Mouse (Mus musculus) heart, adult 18-20 months (tissue): ENCODE measurements around the gene Olfr1058. TPM values are rescaled to one million over a fixed set of nuclear protein-coding genes. Genes with fewer than 3 reads are reported as not detected.
"Not testable (repeated sequence)": the region's sequence is repeated elsewhere in the genome, so short reads cannot be mapped to it uniquely, and the experiment has no call there.

ENCODE experiments used
- DNase-seq, 2 experiments: peaks; one replicate each; pipeline ENCODE4 v3.0.0; 2021 to 2022; ENCODE audit warnings: mixed read lengths in 1 of 2
- long read RNA-seq, 2 experiments: library from polyadenylated mRNA; stranded (forward); transcript quantifications; one replicate each; pipeline ENCODE4 v2.0.0; 2021
- total RNA-seq, 2 experiments: library from RNA; stranded (reverse); gene quantifications; 2 replicates each; pipeline ENCODE4 v1.2.3; 2021

The Olfr1058 gene
- total RNA-seq: not detected
- long read RNA-seq, experiment 1: 0 reads
- long read RNA-seq, experiment 2: 0 reads

DNA sequence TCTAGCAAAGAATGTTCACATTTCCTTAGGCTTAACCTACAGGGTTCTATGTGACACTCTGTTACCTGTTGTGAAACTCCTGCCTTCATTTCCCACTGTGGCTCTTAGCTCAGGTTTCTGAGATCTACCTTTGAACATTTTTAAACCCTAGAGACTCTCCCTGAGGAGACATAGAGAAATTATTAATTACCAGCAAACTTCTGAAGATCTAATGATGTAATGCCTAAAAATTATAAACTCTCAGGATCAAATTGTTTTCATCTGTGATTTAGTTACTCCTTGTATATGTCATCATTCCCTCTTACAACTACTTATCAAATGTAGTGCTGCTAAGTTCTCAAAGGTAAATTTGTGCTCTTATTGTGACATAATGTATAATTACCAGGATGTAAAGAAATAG is at the start of gene Olfr1058:
Gene Olfr1058, minus strand, starts transcription at position 101 of the 400 bp plus-strand sequence.
- not testable (repeated sequence) for DNase-seq

DNA sequence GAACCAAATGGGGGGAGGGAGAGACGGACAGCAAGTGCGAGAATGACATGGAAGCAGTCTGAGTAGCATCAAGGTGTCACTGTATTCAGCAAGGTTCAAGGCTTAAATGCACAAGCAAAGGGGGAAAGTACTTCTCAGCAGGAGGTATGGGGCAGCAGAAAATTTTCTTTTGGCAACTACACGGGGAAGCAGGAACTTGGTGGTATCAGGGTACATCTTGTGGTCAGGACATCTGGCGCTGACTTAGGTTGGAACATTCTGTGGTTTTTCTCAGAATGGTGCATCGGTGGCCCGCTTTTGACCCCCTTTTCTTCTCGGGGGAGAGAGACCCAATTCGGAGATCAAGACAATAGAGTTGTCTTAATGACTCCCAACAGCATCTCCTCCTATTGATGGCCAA is 40.1 kb upstream of the Olfr1058 start:
- DNase-seq: not testable (repeated sequence)

- not testable (repeated sequence) for DNase-seq
Observed at GRCm38 (mm10) chr2:86426649-86427048, 38.3 kb upstream of the Olfr1058 start, which contains the start of gene Olfr1062. Gene Olfr1062 (minus strand): TSS chr2:86426749.

DNA sequence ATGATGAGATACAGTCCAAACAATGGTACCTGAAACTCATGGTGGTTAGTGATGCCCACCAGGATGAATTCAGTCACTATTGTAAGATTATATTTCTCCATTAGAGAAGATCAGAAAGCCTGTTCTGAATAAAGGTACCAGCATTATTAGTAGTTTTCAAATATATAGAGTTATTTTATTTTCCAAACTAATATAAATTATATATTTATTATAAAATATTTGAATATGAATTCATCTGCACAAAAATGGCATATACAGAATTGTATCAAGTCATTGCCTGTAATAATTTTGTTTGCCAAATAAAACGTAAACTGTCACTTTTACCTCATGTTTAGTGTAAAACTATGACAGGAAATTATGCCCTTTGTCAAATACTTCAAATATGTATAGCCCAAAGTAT is 25.6 kb upstream of the Olfr1058 start, which contains the start of gene Olfr1061:
Gene Olfr1061, minus strand, starts transcription at position 101 of the 400 bp plus-strand sequence.
- no peak for DNase-seq

GRCm38 (mm10) chr2:86395114-86395513 is 6.8 kb upstream of the Olfr1058 start:
- DNase-seq: no peak

- no peak for DNase-seq
Observed at GRCm38 (mm10) chr2:86378293-86378692, 10.1 kb downstream of the Olfr1058 start, which contains the start of gene Olfr1057. Gene Olfr1057 (minus strand): TSS chr2:86378393.

- DNase-seq: not testable (repeated sequence)
Observed at GRCm38 (mm10) chr2:86366342-86366741, 22.0 kb downstream of the Olfr1058 start.

DNA sequence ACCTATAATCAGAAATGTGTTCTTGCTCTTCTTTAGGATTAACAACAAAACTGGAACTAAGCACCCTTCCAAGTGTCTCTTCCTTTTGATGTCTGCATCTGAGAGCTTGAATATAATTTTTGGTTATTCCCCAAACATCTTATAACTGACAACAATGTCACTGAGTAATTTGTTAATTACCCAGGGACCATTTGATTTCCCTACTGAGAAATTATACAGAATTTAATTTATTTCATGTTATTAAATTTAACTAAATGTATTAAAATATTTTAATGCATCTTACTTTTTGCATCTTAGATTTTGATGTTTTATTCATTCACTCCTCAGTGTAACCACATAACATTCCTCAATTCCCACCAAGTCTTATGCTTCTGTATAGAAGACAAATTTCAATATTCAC is 26.0 kb downstream of the Olfr1058 start, which contains the start of gene Olfr1056:
Gene Olfr1056, minus strand, starts transcription at position 101 of the 400 bp plus-strand sequence.
- no peak for DNase-seq

GRCm38 (mm10) chr2:86351751-86352150 is 36.6 kb downstream of the Olfr1058 start:
- DNase-seq: not testable (repeated sequence)

- DNase-seq: no peak
Observed at GRCm38 (mm10) chr2:86350184-86350583, 38.2 kb downstream of the Olfr1058 start, which contains the start of gene Olfr1055. Gene Olfr1055 (minus strand): TSS chr2:86350284.

GRCm38 (mm10) chr2:86335333-86335732 is 53.0 kb downstream of the Olfr1058 start, which contains the start of gene Olfr1054:
Gene Olfr1054 (minus strand): TSS chr2:86335433.
- DNase-seq: no peak

Other genes starting within 250 kb of the Olfr1058 start
- gene Olfr1040, start 241.8 kb downstream of the Olfr1058 start, total RNA-seq: not detected
- gene Olfr1042, start 226.7 kb downstream of the Olfr1058 start, total RNA-seq: not detected
- not detected for gene Olfr1043, start 221.0 kb downstream of the Olfr1058 start, total RNA-seq
- gene Olfr1044, start 210.7 kb downstream of the Olfr1058 start, total RNA-seq: not detected
- not detected for gene Olfr52, start 202.9 kb downstream of the Olfr1058 start, total RNA-seq
- not detected for gene Olfr1045, start 185.6 kb downstream of the Olfr1058 start, total RNA-seq
- not detected for gene Olfr1046, start 169.2 kb downstream of the Olfr1058 start, total RNA-seq
- gene Olfr1047, start 157.2 kb downstream of the Olfr1058 start, total RNA-seq: not detected
- gene Olfr1048, start 148.3 kb downstream of the Olfr1058 start, total RNA-seq: not detected
- not detected for gene Olfr1049, start 130.2 kb downstream of the Olfr1058 start, total RNA-seq
- not detected for gene Olfr1051, start 109.5 kb downstream of the Olfr1058 start, total RNA-seq
- not detected for gene Olfr1052, start 96.1 kb downstream of the Olfr1058 start, total RNA-seq
- gene Olfr1053, start 73.3 kb downstream of the Olfr1058 start, total RNA-seq: not detected
- not detected for gene Olfr1054, start 53.1 kb downstream of the Olfr1058 start, total RNA-seq
- not detected for gene Olfr1055, start 38.3 kb downstream of the Olfr1058 start, total RNA-seq
- gene Olfr1056, start 26.1 kb downstream of the Olfr1058 start, total RNA-seq: not detected
- gene Olfr1057, start 10.2 kb downstream of the Olfr1058 start, total RNA-seq: not detected
- not detected for gene Olfr1061, start 25.5 kb upstream of the Olfr1058 start, total RNA-seq
- not detected for gene Olfr1062, start 38.2 kb upstream of the Olfr1058 start, total RNA-seq
- not detected for gene Olfr1065, start 62.0 kb upstream of the Olfr1058 start, total RNA-seq
- not detected for gene Olfr1066, start 67.7 kb upstream of the Olfr1058 start, total RNA-seq
- gene Olfr228, start 98.8 kb upstream of the Olfr1058 start, total RNA-seq: not detected
- gene Olfr1076, start 119.9 kb upstream of the Olfr1058 start, total RNA-seq: not detected
- gene Olfr1079, start 153.9 kb upstream of the Olfr1058 start, total RNA-seq: not detected
- not detected for gene Olfr1080, start 169.7 kb upstream of the Olfr1058 start, total RNA-seq
- not detected for gene Olfr1082, start 210.4 kb upstream of the Olfr1058 start, total RNA-seq